12 mouse cellular contexts compared by ENCODE assay signal in genomic region chr14:123138743-123139705, GRCm38 (mm10).
DNase-seq lines count a peak whose midpoint lies in the region; ATAC-seq and TF ChIP-seq lines count a peak whose summit lies in the region.
"Had no signal": no experiment of that assay in that cellular context is flagged by ENCODE, and none has a peak within 500 bp of the region (broad histone marks: within the 10 kb centered on the region; RNA-seq: fewer than 3 reads in every experiment).

No protein-coding gene starts in this region.

- no peak for TF ChIP-seq CTCF in lung, postnatal 0 days (IDR thresholded peaks at IDR 0.05)

- peak; percentile 87 for ATAC-seq in hindbrain, embryonic 12.5 days (ENCODE audit: low FRiP score)
- ATAC-seq in lung, postnatal 0 days, result no peak

- peak; percentile 42 to 48 for DNase-seq in right cerebral cortex, postnatal 10 days (ENCODE audit: low spot score in 2 of 2)
- DNase-seq in right cerebral cortex, postnatal 25 days, result no peak
- peak; percentile 11 for DNase-seq in mesoderm, embryonic 11.5 days (ENCODE audit: low read depth, low spot score)
- DNase-seq in adrenal gland, adult (ENCODE audit: inconsistent age in 2 of 2, low spot score in 1 of 2), result no peak
- DNase-seq in lung, postnatal 0 days (ENCODE audit: low spot score), result no peak
- DNase-seq in kidney, postnatal 25 days, result no peak
- DNase-seq: gastrocnemius, postnatal 25 days; kidney, adult 18-20 months; thymus, postnatal 4 days had no signal

- no peak overlapping the region for H3K4me3 ChIP-seq in hindbrain, embryonic 12.5 days
- H3K4me3 ChIP-seq in lung, postnatal 0 days (ENCODE audit: low read depth, low read length), result no peak overlapping the region
- H3K4me3 ChIP-seq: heart, embryonic 15.5 days; megakaryocyte, embryonic 14.5 days had no signal

- no peak overlapping the region for H3K4me2 ChIP-seq in hindbrain, embryonic 12.5 days (replicated peaks)
- H3K4me2 ChIP-seq in lung, postnatal 0 days (replicated peaks; ENCODE audit: low read depth, low read length), result no peak overlapping the region
- H3K4me2 ChIP-seq: heart, embryonic 15.5 days had no signal

- 56% methylated on average over 6 of the region's 6 CpGs for WGBS in hindbrain, embryonic 12.5 days
- 66% methylated on average over 6 of the region's 6 CpGs for WGBS in lung, postnatal 0 days

- no peak for TF ChIP-seq EP300 in lung, postnatal 0 days (IDR thresholded peaks at IDR 0.05)

- H3K27me3 ChIP-seq in hindbrain, embryonic 12.5 days, result no peaks in the 10 kb centered on the region
- no peaks in the 10 kb centered on the region for H3K27me3 ChIP-seq in lung, postnatal 0 days (replicated peaks; ENCODE audit: insufficient read depth, low read length)
- H3K27me3 ChIP-seq: heart, embryonic 15.5 days; megakaryocyte, embryonic 14.5 days had no signal

- H3K36me3 ChIP-seq in hindbrain, embryonic 12.5 days, result no peaks in the 10 kb centered on the region
- H3K36me3 ChIP-seq in lung, postnatal 0 days (ENCODE audit: insufficient read depth, low read length), result no peaks in the 10 kb centered on the region
- H3K36me3 ChIP-seq: heart, embryonic 15.5 days had no signal

- H3K4me1 ChIP-seq in hindbrain, embryonic 12.5 days, result no peaks in the 10 kb centered on the region
- H3K4me1 ChIP-seq in lung, postnatal 0 days (ENCODE audit: insufficient read depth, low read depth, low read length), result no peaks in the 10 kb centered on the region
- H3K4me1 ChIP-seq: heart, embryonic 15.5 days; megakaryocyte, embryonic 14.5 days had no signal

- H3K9me3 ChIP-seq in hindbrain, embryonic 12.5 days (replicated peaks), result no peaks in the 10 kb centered on the region
- H3K9me3 ChIP-seq in lung, postnatal 0 days (ENCODE audit: low read length), result no peaks in the 10 kb centered on the region
- H3K9me3 ChIP-seq: heart, embryonic 15.5 days; megakaryocyte, embryonic 14.5 days had no signal

- no peak overlapping the region for H3K9ac ChIP-seq in hindbrain, embryonic 12.5 days
- H3K9ac ChIP-seq in lung, postnatal 0 days (replicated peaks; ENCODE audit: low read depth), result no peak overlapping the region
- H3K9ac ChIP-seq: heart, embryonic 15.5 days had no signal

- no peak overlapping the region; the same call in 1 of the 2 replicates for H3K27ac ChIP-seq in hindbrain, embryonic 12.5 days
- no peak overlapping the region for H3K27ac ChIP-seq in lung, postnatal 0 days (ENCODE audit: low read length)
- H3K27ac ChIP-seq: heart, embryonic 15.5 days had no signal

Comparison
In these comparisons a context has a peak if more than half of its experiments do, and no peak if none do; other contexts are left out.
1. DNase-seq: peak in right cerebral cortex, postnatal 10 days (2 of 2) and mesoderm, embryonic 11.5 days (single experiment); none in right cerebral cortex, postnatal 25 days (single experiment), adrenal gland, adult (0 of 2), lung, postnatal 0 days (single experiment) and kidney, postnatal 25 days (0 of 2).